Mouse (Mus musculus) myocyte (in vitro differentiated cells): ENCODE results near the gene Pard3b.

ENCODE experiments used
- CEBPB ChIP-seq: IDR thresholded peaks from 2 replicates; pipeline ENCODE4 v1.6.1; 2011; ENCODE audit warnings: mild to moderate bottlenecking, moderate library complexity; ENCODE audit not compliant: poor library complexity, insufficient read depth, severe bottlenecking
- E2F4 ChIP-seq: IDR thresholded peaks from one replicate; pipeline ENCODE4 v1.6.1; 2011; ENCODE audit warnings: mild to moderate bottlenecking, control low read depth, moderate library complexity; ENCODE audit not compliant: insufficient read depth
- MAX ChIP-seq: IDR thresholded peaks from one replicate; pipeline ENCODE4 v1.6.1; 2011; ENCODE audit warnings: low read depth, mild to moderate bottlenecking, control low read depth
- MYOD1 ChIP-seq, 3 experiments: IDR thresholded peaks; one replicate each; pipeline ENCODE4 v1.6.1; 2011; ENCODE audit warnings: control low read depth in 2 of 3, low read depth in 2 of 3, mild to moderate bottlenecking in 2 of 3, moderate library complexity in 1 of 3; ENCODE audit not compliant: insufficient read length in 2 of 3, control insufficient read depth in 1 of 3
- MYOG ChIP-seq, 3 experiments: IDR thresholded peaks; one replicate each; pipeline ENCODE4 v1.6.1; 2011; ENCODE audit warnings: control low read depth in 2 of 3, low read depth in 2 of 3, mild to moderate bottlenecking in 2 of 3; ENCODE audit not compliant: insufficient read length in 2 of 3, control insufficient read depth in 1 of 3, insufficient read depth in 1 of 3
- POLR2A ChIP-seq: IDR thresholded peaks from one replicate; pipeline ENCODE4 v1.6.1; 2011; ENCODE audit warnings: low read depth, mild to moderate bottlenecking, control low read depth, moderate library complexity; ENCODE audit not compliant: insufficient read length
- POLR2AphosphoS2 ChIP-seq: IDR thresholded peaks from one replicate; pipeline ENCODE4 v1.6.1; 2011; ENCODE audit warnings: low read depth, control low read depth; ENCODE audit not compliant: insufficient read length
- REST ChIP-seq: IDR thresholded peaks from one replicate; pipeline ENCODE4 v1.6.1; 2011; ENCODE audit warnings: mild to moderate bottlenecking, control low read depth, moderate library complexity; ENCODE audit not compliant: insufficient read depth, insufficient read length
- SRF ChIP-seq: IDR thresholded peaks from one replicate; pipeline ENCODE4 v1.6.1; 2011; ENCODE audit warnings: low read depth; ENCODE audit not compliant: control insufficient read depth, insufficient read length
- TCF12 ChIP-seq: IDR thresholded peaks from one replicate; pipeline ENCODE4 v1.6.1; 2011; ENCODE audit warnings: mild to moderate bottlenecking, control low read depth; ENCODE audit not compliant: poor library complexity, insufficient read depth, severe bottlenecking
- TCF3 ChIP-seq: IDR thresholded peaks from one replicate; pipeline ENCODE4 v1.6.1; 2011; ENCODE audit warnings: low read depth, control low read depth; ENCODE audit not compliant: insufficient read length
- USF1 ChIP-seq: IDR thresholded peaks from one replicate; pipeline ENCODE4 v1.6.1; 2011; ENCODE audit warnings: low read depth, mild to moderate bottlenecking, control low read depth, moderate library complexity

DNA sequence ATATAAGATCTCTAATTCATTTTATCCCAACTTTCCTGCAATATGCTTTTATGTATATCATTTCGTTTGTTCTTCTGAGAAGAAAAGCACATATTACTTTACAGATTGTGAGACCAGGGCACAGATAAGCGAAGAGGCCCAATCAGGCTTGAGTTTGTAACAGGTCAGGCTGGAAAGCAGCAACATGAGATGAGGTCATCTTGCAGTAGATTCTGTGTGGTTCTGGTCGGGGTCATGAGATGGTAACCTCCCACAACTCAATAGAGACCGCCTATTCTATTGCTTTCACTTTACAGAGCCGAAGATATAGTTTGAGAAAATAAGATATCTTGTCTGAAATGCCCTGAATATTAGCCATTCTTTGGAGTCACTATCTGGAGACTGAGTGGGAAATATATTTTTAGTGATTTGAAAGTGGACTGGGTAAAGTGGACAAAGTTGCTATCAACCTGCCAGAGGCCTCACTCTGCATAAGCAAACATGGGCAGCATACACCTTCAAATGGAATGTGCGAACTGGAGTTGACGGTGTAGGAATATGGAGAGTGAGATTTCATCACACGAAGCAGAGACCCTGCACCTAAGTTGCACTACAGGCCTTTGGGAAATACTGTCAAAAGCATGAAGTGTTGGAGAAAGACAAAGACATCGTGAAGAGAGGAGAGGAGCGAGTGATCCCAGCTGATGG, 987.3 kb downstream of the Pard3b start:
- TF ChIP-seq POLR2A (no peak), POLR2AphosphoS2 (no peak), USF1 (no peak), MAX (no peak), MYOG (IDR thresholded peaks at IDR 0.05; ENCODE audit: control insufficient read depth in 1 of 3, insufficient read depth in 1 of 3, insufficient read length in 2 of 3, low read depth in 2 of 3) (no peak), CEBPB (no peak), MYOD1 (IDR thresholded peaks at IDR 0.05; ENCODE audit: control insufficient read depth in 1 of 3, insufficient read length in 2 of 3, low read depth in 2 of 3) (no peak), E2F4 (no peak), TCF3 (no peak), REST (no peak), TCF12 (no peak), SRF (no peak)
